Mouse (Mus musculus): ENCODE measurements around the gene Gm15293.
"Not testable (repeated sequence)": the region's sequence is repeated elsewhere in the genome, so short reads cannot be mapped to it uniquely, and the experiment has no call there.

Gene Gm15293

GRCm38 (mm10) chr8:21201261-21201660 is at the start of gene Gm15293:
Gene Gm15293, plus strand, starts transcription at chr8:21201561.
- in situ Hi-C loops (cut with MboI, MseI) = loop anchor here (10.0 kb wide), 1 partner anchor 464 kb away; the partner anchor contains the start of gene Defa34

DNA sequence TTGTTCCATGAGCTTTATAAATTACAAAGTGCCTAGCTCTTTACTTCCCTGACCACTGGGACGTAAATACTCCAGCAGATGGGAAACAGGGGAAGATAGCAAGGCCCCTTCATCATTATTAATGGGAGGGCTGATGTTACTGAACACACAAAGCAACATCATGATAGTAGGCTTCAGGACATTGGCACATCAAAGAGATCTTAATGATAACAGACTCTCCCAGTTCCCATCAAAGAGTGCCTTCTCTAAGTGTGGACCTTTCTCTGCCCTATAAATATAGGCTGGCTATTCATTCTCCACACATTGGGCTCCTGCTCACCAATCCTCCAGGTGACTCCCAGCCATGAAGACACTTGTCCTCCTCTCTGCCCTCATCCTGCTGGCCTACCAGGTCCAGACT is 39.4 kb upstream of the Gm15293 start, which contains the start of gene Defa22:
Gene Defa22, plus strand, starts transcription at position 301 of the 400 bp plus-strand sequence.
- in situ Hi-C loops (cut with MboI, MseI) = not testable (repeated sequence)

- in situ Hi-C loops (cut with MboI, MseI) = not testable (repeated sequence)
These were observed 10.0 kb upstream of the Gm15293 start, which contains the start of gene Defa31 for GRCm38 (mm10) chr8:21191314-21191713. Gene Defa31, plus strand, starts transcription at chr8:21191614.
